Comparison of ENCODE assay signal across 13 mouse cellular contexts in the genomic region with DNA sequence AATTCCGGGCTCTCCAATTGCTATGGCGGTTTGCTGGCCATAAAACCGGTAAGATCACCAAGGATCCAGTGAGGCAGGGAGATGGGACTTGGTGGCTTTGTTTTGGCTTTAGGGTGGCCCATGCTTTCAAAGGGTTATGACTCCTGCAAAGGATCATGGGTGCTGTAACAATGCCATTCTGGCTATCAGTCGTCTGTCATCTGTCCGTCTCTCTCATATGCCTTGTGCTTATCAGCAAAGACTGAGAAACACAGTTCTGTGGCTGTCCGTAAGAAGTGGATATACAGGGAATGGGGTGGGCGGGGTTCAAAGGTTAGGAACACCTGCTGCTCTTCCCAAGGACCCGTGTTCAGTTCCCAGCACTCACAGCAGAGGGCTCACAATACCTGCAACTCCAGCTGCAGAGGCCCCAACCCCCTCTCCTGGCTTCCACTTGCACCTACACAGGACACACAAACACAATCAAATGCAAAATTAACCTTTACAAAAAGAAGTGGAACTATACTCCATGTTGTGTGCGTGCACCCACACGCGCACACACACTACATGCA.
"Had no signal": no experiment of that assay in that cellular context is flagged by ENCODE, and none has a peak within 500 bp of the region (broad histone marks: within the 10 kb centered on the region; RNA-seq: fewer than 3 reads in every experiment).

No protein-coding gene starts in this region.

- H3K9ac ChIP-seq: limb, embryonic 15.5 days; lung, embryonic 15.5 days; neural tube, embryonic 15.5 days had no signal

- H3K4me3 ChIP-seq: left cerebral cortex, adult 2 months; limb, embryonic 15.5 days; lung, embryonic 15.5 days; myocyte; neural tube, embryonic 15.5 days had no signal

- H3K9me3 ChIP-seq: limb, embryonic 15.5 days; neural tube, embryonic 15.5 days had no signal

- H3K36me3 ChIP-seq: limb, embryonic 15.5 days; lung, embryonic 15.5 days; neural tube, embryonic 15.5 days had no signal

- H3K4me1 ChIP-seq: limb, embryonic 15.5 days; lung, embryonic 15.5 days; neural tube, embryonic 15.5 days had no signal

- DNase-seq: kidney, adult 18-20 months; kidney, postnatal 10 days; lung, postnatal 14 days; midbrain, embryonic 14.5 days; right cerebral cortex, adult 18-20 months; right cerebral cortex, postnatal 25 days; thymus, postnatal 36 days had no signal

- H3K27ac ChIP-seq: left cerebral cortex, adult 2 months; limb, embryonic 15.5 days; lung, embryonic 15.5 days; macrophage; neural tube, embryonic 15.5 days had no signal

- H3K4me2 ChIP-seq: limb, embryonic 15.5 days; lung, embryonic 15.5 days; neural tube, embryonic 15.5 days had no signal

- H3K27me3 ChIP-seq: limb, embryonic 15.5 days; lung, embryonic 15.5 days; neural tube, embryonic 15.5 days had no signal
